Mouse (Mus musculus) adipocyte (in vitro differentiated cells): Measurements from ENCODE around the gene Stx11.

ENCODE experiments used
- DNase-seq: peaks from one replicate; pipeline ENCODE4 v3.0.0-alpha.2; 2016; ENCODE audit warnings: low spot score

Gene Stx11

GRCm38 (mm10) chr10:12964151-12965075, at the start of gene Stx11:
Stx11 (minus strand) TSS chr10:12964298.
- DNase-seq: no peak

- DNase-seq: no peak
These were observed 44.6 kb upstream of the Stx11 start for GRCm38 (mm10) chr10:13008737-13009121.

- DNase-seq: peak; percentile 97
These were observed 44.0 kb upstream of the Stx11 start for GRCm38 (mm10) chr10:13007876-13008736.

GRCm38 (mm10) chr10:13005043-13005442, 40.9 kb upstream of the Stx11 start, which contains the start of gene Sf3b5:
Sf3b5 (plus strand) TSS chr10:13005343.
- DNase-seq: no peak

- DNase-seq: peak; percentile 95
These were observed 32.8 kb upstream of the Stx11 start for GRCm38 (mm10) chr10:12996736-12997477.

GRCm38 (mm10) chr10:12993411-12994039, 29.4 kb upstream of the Stx11 start:
- DNase-seq: no peak

- DNase-seq: no peak
These were observed 27.9 kb upstream of the Stx11 start for GRCm38 (mm10) chr10:12991953-12992352.

GRCm38 (mm10) chr10:12986943-12987342, 22.8 kb upstream of the Stx11 start:
- DNase-seq: no peak

GRCm38 (mm10) chr10:12986485-12986884, 22.4 kb upstream of the Stx11 start:
- no peak for DNase-seq

- DNase-seq: no peak
These were observed 20.9 kb upstream of the Stx11 start for GRCm38 (mm10) chr10:12985028-12985427.

- DNase-seq: no peak
These were observed 19.4 kb upstream of the Stx11 start for GRCm38 (mm10) chr10:12983516-12983915.

- DNase-seq: peak; percentile 32
These were observed 17.0 kb upstream of the Stx11 start for GRCm38 (mm10) chr10:12981071-12981470.

- DNase-seq: no peak
These were observed 13.7 kb upstream of the Stx11 start for GRCm38 (mm10) chr10:12977787-12978212.

GRCm38 (mm10) chr10:12976552-12976951, 12.5 kb upstream of the Stx11 start:
- no peak for DNase-seq

GRCm38 (mm10) chr10:12975957-12976356, 11.9 kb upstream of the Stx11 start:
- DNase-seq: no peak

GRCm38 (mm10) chr10:12975461-12975860, 11.4 kb upstream of the Stx11 start:
- no peak for DNase-seq

GRCm38 (mm10) chr10:12974572-12974971, 10.5 kb upstream of the Stx11 start:
- DNase-seq: no peak

- DNase-seq: no peak
These were observed 1.6 kb upstream of the Stx11 start for GRCm38 (mm10) chr10:12965669-12966180.

GRCm38 (mm10) chr10:12963362-12964147, 543 bp downstream of the Stx11 start:
- peak; percentile 41 for DNase-seq

GRCm38 (mm10) chr10:12962238-12962637, 1.9 kb downstream of the Stx11 start:
- DNase-seq: no peak
